Mouse (Mus musculus): ENCODE results near the gene Clpsl2.

Gene Clpsl2

GRCm38 (mm10) chr17:28561613-28562012 lies 12.4 kb downstream of the Clpsl2 start:
- no peak for DNase-seq

- no peak for DNase-seq
Measured at GRCm38 (mm10) chr17:28565181-28565580, 16.0 kb downstream of the Clpsl2 start.

DNA sequence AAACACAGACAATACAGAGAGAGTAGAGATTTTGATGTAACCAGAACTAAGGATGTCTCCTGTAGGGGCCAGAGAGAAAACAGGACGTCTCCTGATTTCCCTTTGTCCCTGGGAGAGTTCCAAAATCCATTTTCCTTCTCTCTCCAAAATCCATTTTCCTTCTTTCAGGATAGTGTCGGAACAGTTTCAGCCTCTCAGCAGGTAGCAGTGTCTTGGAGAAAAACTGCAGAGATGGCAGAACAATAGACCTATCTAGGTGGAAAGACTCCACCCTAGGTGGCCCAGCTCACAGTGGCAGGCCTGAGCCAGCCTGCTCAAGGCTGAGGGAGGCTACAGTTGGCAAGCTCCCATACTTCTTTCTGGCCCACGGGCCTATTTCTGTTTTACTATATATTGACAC lies 18.3 kb downstream of the Clpsl2 start:
- DNase-seq = no peak

GRCm38 (mm10) chr17:28571868-28572267 lies 22.7 kb downstream of the Clpsl2 start:
- DNase-seq = no peak

DNA sequence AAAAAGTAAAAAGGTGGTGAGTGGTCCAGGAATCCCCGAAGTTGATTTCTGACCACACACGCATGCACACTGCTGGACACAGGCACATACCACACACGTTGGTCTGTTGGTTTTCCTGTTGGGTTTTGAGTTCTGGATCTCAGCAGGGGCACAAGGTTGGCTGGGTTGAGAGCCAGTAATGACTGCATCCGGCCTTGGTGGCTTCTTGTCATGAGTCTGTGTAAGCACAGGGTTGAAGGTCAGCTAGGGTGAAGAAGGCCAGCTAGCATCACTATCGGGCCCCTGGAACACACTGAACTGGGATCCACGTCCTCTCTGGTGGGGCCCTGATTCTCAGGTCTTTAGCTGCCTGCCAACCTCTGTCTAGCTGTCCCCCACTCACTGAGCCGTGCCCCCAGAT lies 23.3 kb downstream of the Clpsl2 start:
- DNase-seq = no peak

DNA sequence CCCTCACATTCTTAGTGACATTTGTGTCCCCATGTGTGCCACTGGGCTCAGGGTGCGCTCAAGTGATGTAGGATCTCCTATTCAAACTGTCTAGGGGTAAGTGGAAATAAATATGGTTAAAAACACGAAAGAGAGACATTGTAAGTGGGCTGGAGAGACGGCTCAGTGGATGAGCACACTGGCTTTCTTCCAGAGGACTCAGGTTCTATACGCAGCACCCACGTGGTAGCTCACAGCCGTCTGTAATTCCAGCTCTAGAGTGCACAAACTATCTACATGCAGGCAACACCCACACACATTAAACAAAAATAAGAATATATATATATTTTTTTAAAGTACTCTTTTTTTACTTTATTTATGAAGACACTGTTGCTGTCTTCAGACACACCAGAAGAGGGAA lies 23.7 kb downstream of the Clpsl2 start:
- DNase-seq = no peak

DNA sequence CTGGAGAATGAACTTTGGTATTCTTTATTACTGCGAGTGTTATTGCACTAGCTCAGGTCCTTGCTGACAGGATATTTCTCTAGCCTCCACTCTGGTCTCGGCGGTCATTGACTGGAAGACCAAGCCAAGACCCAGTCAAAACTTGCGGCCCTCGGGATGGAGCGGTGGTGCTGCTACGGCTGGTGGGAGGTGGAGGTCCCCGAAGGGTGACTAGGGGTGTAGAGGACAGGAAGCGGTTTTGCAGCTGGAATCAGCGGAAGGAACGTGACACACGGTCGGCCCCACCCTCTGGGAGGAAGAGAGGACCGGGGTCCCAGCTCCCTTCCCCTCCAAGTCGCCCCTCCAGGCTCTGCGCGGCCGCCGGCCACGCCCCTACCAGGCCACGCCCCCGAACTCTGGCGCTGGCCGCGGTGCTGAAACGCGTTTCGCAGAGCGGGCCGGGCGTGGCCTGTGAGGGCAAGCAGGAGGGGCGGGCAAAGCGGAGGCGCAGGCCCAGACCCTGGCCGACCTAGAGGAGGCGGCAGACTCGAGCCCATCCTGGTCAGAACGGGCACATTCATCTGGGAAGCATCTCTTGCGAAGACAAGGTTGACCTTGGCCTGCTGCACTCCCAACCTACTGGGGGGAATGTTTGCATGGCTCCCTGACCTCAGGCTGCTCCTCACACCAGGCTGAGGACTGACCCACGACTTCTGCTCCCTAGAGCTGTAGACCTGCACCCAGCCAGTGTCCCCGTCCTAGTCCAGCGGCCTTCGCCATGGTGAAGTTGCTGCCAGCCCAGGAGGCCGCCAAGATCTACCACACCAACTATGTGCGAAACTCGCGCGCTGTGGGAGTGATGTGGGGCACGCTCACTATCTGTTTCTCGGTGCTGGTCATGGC lies 26.3 kb downstream of the Clpsl2 start, which contains the start of gene Lhfpl5:
TSS of gene Lhfpl5 (plus strand) at position 398 of the 882 bp plus-strand sequence.
- DNase-seq = peak; percentile 65 to 69

- peak in 1 of 2 experiments; percentile 25 for DNase-seq
Measured at GRCm38 (mm10) chr17:28580396-28580795, 31.2 kb downstream of the Clpsl2 start.

GRCm38 (mm10) chr17:28581056-28581455 lies 31.8 kb downstream of the Clpsl2 start:
- no peak for DNase-seq

- no peak for DNase-seq
Measured at GRCm38 (mm10) chr17:28586509-28586908, 37.3 kb downstream of the Clpsl2 start.

DNA sequence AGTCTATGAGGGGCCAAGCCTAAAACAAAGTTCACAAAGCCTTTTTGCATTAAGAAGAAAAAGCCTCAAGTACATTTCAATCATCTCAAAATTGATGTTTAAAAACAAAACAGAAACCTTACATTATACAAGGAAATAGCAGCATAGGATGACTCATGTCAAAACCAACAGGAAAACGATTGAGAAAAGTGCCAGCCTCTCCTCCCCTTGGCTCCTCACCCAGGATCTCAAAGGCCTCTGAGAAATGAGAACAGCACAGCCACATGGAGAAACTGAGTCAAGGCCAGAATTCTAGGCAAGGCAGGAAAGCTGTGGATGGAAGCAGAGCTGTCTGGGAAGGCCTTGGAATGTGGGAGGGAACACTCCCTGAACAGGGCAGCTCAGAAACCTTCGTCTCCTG lies 39.4 kb downstream of the Clpsl2 start:
- no peak for DNase-seq

DNA sequence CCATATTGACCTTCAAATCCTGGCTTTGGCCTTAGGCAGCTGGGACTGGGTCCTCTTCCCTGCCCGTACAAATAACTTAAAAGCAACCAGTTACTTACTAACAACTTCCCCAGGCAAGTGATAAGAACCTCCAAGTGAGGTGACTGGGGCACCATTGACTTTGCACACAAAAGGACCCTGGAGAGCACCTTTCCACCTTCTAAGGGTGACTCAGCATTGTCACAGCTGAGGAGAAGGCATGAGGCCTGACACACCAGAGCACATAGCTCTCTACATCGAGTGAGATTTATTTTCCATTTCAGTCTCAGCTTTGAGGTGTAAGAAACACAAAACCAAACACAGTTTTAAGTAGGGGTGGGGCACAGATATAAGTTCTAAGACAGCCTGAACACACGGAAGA lies 41.4 kb downstream of the Clpsl2 start:
- DNase-seq = no peak

- DNase-seq = no peak
Measured at GRCm38 (mm10) chr17:28591476-28591875, 42.3 kb downstream of the Clpsl2 start.

DNA sequence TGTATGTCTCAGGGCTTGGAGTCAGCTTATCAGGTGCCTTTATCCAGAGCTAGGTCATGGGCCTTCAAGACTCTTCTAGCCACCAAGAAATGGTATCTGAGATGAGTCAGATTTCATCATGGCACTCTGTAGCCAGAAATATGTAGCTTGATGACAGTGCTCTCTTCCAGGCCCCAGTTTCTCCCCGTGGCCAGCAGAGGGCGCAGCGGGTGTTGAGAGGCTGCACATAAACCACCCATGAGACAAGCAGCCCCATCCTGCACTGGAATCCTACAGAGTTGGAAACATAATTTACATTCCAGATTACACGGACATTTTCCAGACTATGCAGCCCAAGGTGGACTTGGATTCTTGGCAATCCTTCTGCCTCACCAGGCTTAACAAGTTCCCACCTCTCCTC lies 43.8 kb downstream of the Clpsl2 start:
- DNase-seq = peak; percentile 84 to 91

DNA sequence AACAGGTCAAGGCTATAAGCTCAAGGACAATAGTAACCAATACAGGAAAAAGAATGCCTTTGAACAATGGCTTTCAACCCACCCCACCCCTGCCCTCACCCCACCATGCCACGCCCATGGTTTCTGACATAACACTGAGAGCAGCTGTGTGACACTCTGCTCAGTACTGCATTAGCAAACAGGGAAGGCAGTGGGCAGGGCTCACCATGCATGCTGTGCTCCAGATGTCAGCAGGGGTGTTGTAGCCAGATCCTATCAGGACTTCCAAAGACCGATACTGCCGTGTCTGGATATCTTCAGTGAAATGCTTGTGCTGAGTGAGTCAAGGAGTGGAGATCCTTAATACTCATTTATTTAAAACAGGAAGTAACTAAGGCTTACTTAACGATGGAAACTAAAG lies 44.8 kb downstream of the Clpsl2 start:
- DNase-seq = no peak

- DNase-seq = no peak
Measured at GRCm38 (mm10) chr17:28600780-28601179, 51.6 kb downstream of the Clpsl2 start.

- no peak for DNase-seq
Measured at GRCm38 (mm10) chr17:28601557-28602250, 52.5 kb downstream of the Clpsl2 start.
